Mouse (Mus musculus) ES-Bruce4 (cell line): Measurements from ENCODE around the gene Mpzl1.

Experiments
- CTCF ChIP-seq: IDR thresholded peaks from one replicate; pipeline ENCODE4 v1.8.1; 2011; ENCODE audit warnings: low read depth, low read length
- EP300 ChIP-seq: IDR thresholded peaks from 2 replicates; pipeline ENCODE4 v1.6.1; 2011; ENCODE audit warnings: low read depth, low read length; ENCODE audit not compliant: insufficient read depth
- POLR2A ChIP-seq: IDR thresholded peaks from one replicate; pipeline ENCODE4 v1.8.1; 2011; ENCODE audit warnings: low read length; ENCODE audit not compliant: insufficient read depth

GRCm38 (mm10) chr1:165677558-165677957, 43.2 kb upstream of the Mpzl1 start:
- TF ChIP-seq CTCF (no peak), POLR2A (no peak), EP300 (no peak)
